In genomic region chr1:46022262-46022661, GRCm38 (mm10) we compare ENCODE assay signal across 8 mouse cellular contexts. TPM values are rescaled to one million over a fixed set of nuclear protein-coding genes. Genes with fewer than 3 reads are reported as not detected.
A peak's percentile ranks its signal among the peaks of the same experiment; 100 is the strongest.
DNase-seq lines count a peak whose midpoint lies in the region; ATAC-seq and TF ChIP-seq lines count a peak whose summit lies in the region.

No protein-coding gene starts in this region.

- H3K36me3 ChIP-seq in heart, adult 2 months (ENCODE audit: control insufficient read depth, insufficient read depth, low read length) = no peaks in the 10 kb centered on the region
- no peaks in the 10 kb centered on the region for H3K36me3 ChIP-seq in heart, embryonic 12.5 days
- no peaks in the 10 kb centered on the region for H3K36me3 ChIP-seq in CH12.LX (replicated peaks in 1 of 2; ENCODE audit: control insufficient read depth in 1 of 2, insufficient read depth in 1 of 2, low read length in 1 of 2)
- H3K36me3 ChIP-seq in hindbrain, embryonic 15.5 days = no peaks in the 10 kb centered on the region
- no peaks in the 10 kb centered on the region for H3K36me3 ChIP-seq in limb, embryonic 13.5 days
- H3K36me3 ChIP-seq in stomach, postnatal 0 days (ENCODE audit: control insufficient read depth, insufficient read depth, low read length) = no peaks in the 10 kb centered on the region

- no peak overlapping the region for H3K4me2 ChIP-seq in heart, embryonic 12.5 days
- no peak overlapping the region for H3K4me2 ChIP-seq in CH12.LX (ENCODE audit: insufficient read depth, low read depth, poor library complexity, severe bottlenecking)
- no peak overlapping the region for H3K4me2 ChIP-seq in hindbrain, embryonic 15.5 days
- H3K4me2 ChIP-seq in limb, embryonic 13.5 days (replicated peaks) = no peak overlapping the region
- no peak overlapping the region for H3K4me2 ChIP-seq in stomach, postnatal 0 days (replicated peaks; ENCODE audit: low read depth)

- no peaks in the 10 kb centered on the region for H3K79me2 ChIP-seq in heart, adult 2 months (replicated peaks; ENCODE audit: control insufficient read depth, insufficient read depth, low read length)
- no peaks in the 10 kb centered on the region for H3K79me2 ChIP-seq in CH12.LX (replicated peaks; ENCODE audit: control insufficient read depth, extremely low read depth, insufficient read depth, poor library complexity, severe bottlenecking)

- no peak for TF ChIP-seq EP300 in heart, adult 2 months (IDR thresholded peaks at IDR 0.05; ENCODE audit: insufficient read depth, low read depth, low read length)
- no peak for TF ChIP-seq EP300 in CH12.LX (IDR thresholded peaks at IDR 0.05; ENCODE audit: low read length)
- no peak for TF ChIP-seq EP300 in stomach, postnatal 0 days (optimal IDR thresholded peaks at IDR 0.05)

- no peak for ATAC-seq in heart, embryonic 12.5 days (ENCODE audit: insufficient number of reproducible peaks, low FRiP score)
- peak; percentile 86; the same call in 1 of the 2 replicates for ATAC-seq in hindbrain, embryonic 15.5 days (ENCODE audit: low FRiP score, low read depth)
- peak; percentile 54; the same call in 1 of the 2 replicates for ATAC-seq in limb, embryonic 13.5 days (ENCODE audit: low FRiP score, low read depth)
- ATAC-seq in stomach, postnatal 0 days (ENCODE audit: low FRiP score, low TSS enrichment) = no peak
- no peak for ATAC-seq in erythroid progenitor cell, adult 5-6 weeks (replicated peaks; ENCODE audit: low FRiP score, poor library complexity, severe bottlenecking)

- H3K27me3 ChIP-seq in heart, adult 2 months (ENCODE audit: control insufficient read depth, insufficient read depth, low read length) = no peaks in the 10 kb centered on the region
- no peaks in the 10 kb centered on the region for H3K27me3 ChIP-seq in heart, embryonic 12.5 days (replicated peaks)
- H3K27me3 ChIP-seq in CH12.LX (replicated peaks) = no peaks in the 10 kb centered on the region
- no peaks in the 10 kb centered on the region for H3K27me3 ChIP-seq in hindbrain, embryonic 15.5 days
- no peaks in the 10 kb centered on the region for H3K27me3 ChIP-seq in limb, embryonic 13.5 days
- H3K27me3 ChIP-seq in stomach, postnatal 0 days (ENCODE audit: control insufficient read depth, insufficient read depth, low read length) = no peaks in the 10 kb centered on the region

- TF ChIP-seq POLR2A in heart, adult 2 months (IDR thresholded peaks at IDR 0.05; ENCODE audit: insufficient read depth, low read depth, low read length) = no peak
- no peak for TF ChIP-seq POLR2A in CH12.LX (IDR thresholded peaks at IDR 0.05; ENCODE audit: low read depth, low read length)
- TF ChIP-seq POLR2A in brain, embryonic 14.5 days (IDR thresholded peaks at IDR 0.05; ENCODE audit: borderline replicate concordance, extremely low read depth, insufficient read depth, insufficient read length, poor library complexity, severe bottlenecking) = no peak

- H3K4me1 ChIP-seq in heart, adult 2 months (ENCODE audit: control insufficient read depth, insufficient read depth, low read length) = no peaks in the 10 kb centered on the region
- H3K4me1 ChIP-seq in heart, embryonic 12.5 days (replicated peaks) = no peaks in the 10 kb centered on the region
- H3K4me1 ChIP-seq in CH12.LX (ENCODE audit: control insufficient read depth in 1 of 2, insufficient read depth in 2 of 2) = peaks cover 0 to 7% of the 10 kb centered on the region in 2 experiments; a peak in 2 of 4 replicates
- H3K4me1 ChIP-seq in hindbrain, embryonic 15.5 days (replicated peaks) = no peaks in the 10 kb centered on the region
- H3K4me1 ChIP-seq in limb, embryonic 13.5 days = no peaks in the 10 kb centered on the region
- no peaks in the 10 kb centered on the region for H3K4me1 ChIP-seq in stomach, postnatal 0 days (replicated peaks; ENCODE audit: control insufficient read depth, insufficient read depth)

- H3K9me3 ChIP-seq in heart, embryonic 12.5 days (replicated peaks) = no peaks in the 10 kb centered on the region
- H3K9me3 ChIP-seq in CH12.LX (replicated peaks; ENCODE audit: low read length) = no peaks in the 10 kb centered on the region
- no peaks in the 10 kb centered on the region for H3K9me3 ChIP-seq in hindbrain, embryonic 15.5 days
- no peaks in the 10 kb centered on the region for H3K9me3 ChIP-seq in limb, embryonic 13.5 days
- H3K9me3 ChIP-seq in stomach, postnatal 0 days (ENCODE audit: control insufficient read depth, low read length) = no peaks in the 10 kb centered on the region

- H3K9ac ChIP-seq in heart, adult 2 months (ENCODE audit: low read depth, low read length) = no peak overlapping the region
- H3K9ac ChIP-seq in heart, embryonic 12.5 days = no peak overlapping the region
- H3K9ac ChIP-seq in CH12.LX (ENCODE audit: insufficient read depth, low read depth) = no peak overlapping the region
- no peak overlapping the region for H3K9ac ChIP-seq in hindbrain, embryonic 15.5 days
- H3K9ac ChIP-seq in limb, embryonic 13.5 days = no peak overlapping the region
- H3K9ac ChIP-seq in stomach, postnatal 0 days (ENCODE audit: low read length) = no peak overlapping the region

- intact Hi-C loops in heart, adult 2 months (cut with DNase I) = loop anchor here (2.0 kb wide), 1 partner anchor 205 kb away; no protein-coding TSS in a partner anchor

- no peak overlapping the region for H3K4me3 ChIP-seq in heart, adult 2 months
- H3K4me3 ChIP-seq in heart, embryonic 12.5 days = no peak overlapping the region
- H3K4me3 ChIP-seq in CH12.LX (replicated peaks in 1 of 3; ENCODE audit: low read depth in 2 of 3, low read length in 2 of 3, poor library complexity in 1 of 3) = no peak overlapping the region
- no peak overlapping the region for H3K4me3 ChIP-seq in hindbrain, embryonic 15.5 days
- H3K4me3 ChIP-seq in limb, embryonic 13.5 days = no peak overlapping the region
- H3K4me3 ChIP-seq in stomach, postnatal 0 days (ENCODE audit: low read depth, low read length) = no peak overlapping the region

- in situ Hi-C loops in CH12.LX (cut with MboI; ENCODE audit: low pct_ligation_motif_present, low pct_unique_long_range_greater_than_20kb, low sequenced_read_pairs) = no loop called here

- no peak overlapping the region for H3K27ac ChIP-seq in heart, adult 2 months
- H3K27ac ChIP-seq in heart, embryonic 12.5 days (ENCODE audit: poor library complexity, severe bottlenecking) = no peak overlapping the region
- H3K27ac ChIP-seq in CH12.LX (ENCODE audit: insufficient read depth, low read depth) = no peak overlapping the region
- H3K27ac ChIP-seq in hindbrain, embryonic 15.5 days (replicated peaks) = no peak overlapping the region
- H3K27ac ChIP-seq in limb, embryonic 13.5 days = no peak overlapping the region
- no peak overlapping the region for H3K27ac ChIP-seq in stomach, postnatal 0 days (replicated peaks)

- dilution Hi-C loops in CH12.LX (cut with MboI; ENCODE audit: extremely low pct_ligation_motif_present, extremely low pct_unique_long_range_greater_than_20kb, low sequenced_read_pairs) = no loop called here

- DNase-seq in heart, adult 2 months = no peak
- DNase-seq in CH12.LX (ENCODE audit: extremely low read depth) = peak; percentile 48
- peak; percentile 63 for DNase-seq in brain, embryonic 14.5 days (ENCODE audit: low read depth)
- no peak for DNase-seq in stomach, postnatal 0 days (ENCODE audit: low spot score)

- 26% methylated on average over 2 of the region's 2 CpGs for WGBS in heart, adult 2 months
- 17% methylated on average over 2 of the region's 2 CpGs for WGBS in heart, embryonic 12.5 days
- 32% methylated on average over 2 of the region's 2 CpGs for WGBS in hindbrain, embryonic 15.5 days
- 40% methylated on average over 2 of the region's 2 CpGs for WGBS in limb, embryonic 13.5 days
- 12% methylated on average over 2 of the region's 2 CpGs for WGBS in stomach, postnatal 0 days

- peak; percentile 70 for TF ChIP-seq RAD21 in CH12.LX (IDR thresholded peaks at IDR 0.05; ENCODE audit: low read depth, low read length)

- peak; percentile 69 for TF ChIP-seq CTCF in heart, adult 2 months (IDR thresholded peaks at IDR 0.05)
- peak; percentile 44 to 58 for TF ChIP-seq CTCF in CH12.LX (conservative IDR thresholded peaks at IDR 0.05 in 1 of 2, IDR thresholded peaks at IDR 0.05 in 1 of 2; ENCODE audit: low read depth in 2 of 2, low read length in 2 of 2)
- no peak for TF ChIP-seq CTCF in brain, embryonic 14.5 days (IDR thresholded peaks at IDR 0.05; ENCODE audit: borderline replicate concordance, extremely low read depth, insufficient read depth, insufficient read length)
- peak; percentile 87 for TF ChIP-seq CTCF in stomach, postnatal 0 days (IDR thresholded peaks at IDR 0.05; ENCODE audit: low read depth)

TF ChIP-seq in CH12.LX, 34 proteins besides CTCF, POLR2A, EP300 and RAD21:
- TF ChIP-seq SMC3 (IDR thresholded peaks at IDR 0.05; ENCODE audit: low read depth, low read length) = peak; percentile 51
- no peak for TF ChIP-seq MAX (IDR thresholded peaks at IDR 0.05; ENCODE audit: low read length)

RNA-seq across cellular contexts. Expression of gene Dnah7b, which starts 43.9 kb away (rescaled TPM):
- under 1 TPM; 0.42 to 0.73 TPM for total RNA-seq in heart, adult 2 months (2021)
- polyA plus RNA-seq in heart, adult 2 months (2012; rRNA removed) = 0.29 and 0.55 TPM in 2 replicates
- polyA plus RNA-seq in heart, embryonic 12.5 days (2016; fragmentation: Nextera tagmentation; extraction: Ambion mirVana) = 2.3 and 2.6 TPM in 2 replicates
- total RNA-seq in CH12.LX (2012; rRNA removed) = not detected in 2 replicates
- not detected in 2 replicates for total RNA-seq in CH12.LX (2014; rRNA removed)
- not detected in 2 replicates for polyA plus RNA-seq in CH12.LX (2012; ENCODE audit: insufficient read length, low read depth)
- 10.1 and 13.3 TPM in 2 replicates for polyA plus RNA-seq in brain, embryonic 14.5 days (2012; rRNA removed)
- polyA plus RNA-seq in hindbrain, embryonic 15.5 days (2015; fragmentation: Nextera tagmentation; extraction: Ambion mirVana) = 2.8 and 3.3 TPM in 2 replicates
- polyA plus RNA-seq in limb, embryonic 13.5 days (2015; fragmentation: Nextera tagmentation; extraction: Ambion mirVana) = 2.2 and 2.5 TPM in 2 replicates
- 0.23 and 0.62 TPM in 2 replicates for polyA plus RNA-seq in stomach, postnatal 0 days (2015; fragmentation: Nextera tagmentation; extraction: Ambion mirVana)
- not detected in 2 replicates for total RNA-seq in erythroid progenitor cell, adult 5-6 weeks (2015; ENCODE audit: low replicate concordance)
- total RNA-seq in erythroid progenitor cell, adult 5-6 weeks (2017; ENCODE audit: low replicate concordance) = not detected in 2 replicates

Comparison
In these comparisons a context has a peak if more than half of its experiments do, and no peak if none do; other contexts are left out.
1. DNase-seq: peak in CH12.LX (single experiment) and brain, embryonic 14.5 days (single experiment); none in heart, adult 2 months (0 of 2) and stomach, postnatal 0 days (single experiment).
2. ATAC-seq: peak in hindbrain, embryonic 15.5 days (single experiment) and limb, embryonic 13.5 days (single experiment); none in heart, embryonic 12.5 days (single experiment), stomach, postnatal 0 days (single experiment) and erythroid progenitor cell, adult 5-6 weeks (single experiment).